Mouse (Mus musculus) urinary bladder, adult 18-20 months (tissue): ENCODE results near the gene Pde11a.

Experiments
- DNase-seq, 2 experiments: peaks; one replicate each; pipeline ENCODE4 v3.0.0; 2022; ENCODE audit warnings: low spot score in 2 of 2, mixed read lengths in 2 of 2

Gene Pde11a

DNA sequence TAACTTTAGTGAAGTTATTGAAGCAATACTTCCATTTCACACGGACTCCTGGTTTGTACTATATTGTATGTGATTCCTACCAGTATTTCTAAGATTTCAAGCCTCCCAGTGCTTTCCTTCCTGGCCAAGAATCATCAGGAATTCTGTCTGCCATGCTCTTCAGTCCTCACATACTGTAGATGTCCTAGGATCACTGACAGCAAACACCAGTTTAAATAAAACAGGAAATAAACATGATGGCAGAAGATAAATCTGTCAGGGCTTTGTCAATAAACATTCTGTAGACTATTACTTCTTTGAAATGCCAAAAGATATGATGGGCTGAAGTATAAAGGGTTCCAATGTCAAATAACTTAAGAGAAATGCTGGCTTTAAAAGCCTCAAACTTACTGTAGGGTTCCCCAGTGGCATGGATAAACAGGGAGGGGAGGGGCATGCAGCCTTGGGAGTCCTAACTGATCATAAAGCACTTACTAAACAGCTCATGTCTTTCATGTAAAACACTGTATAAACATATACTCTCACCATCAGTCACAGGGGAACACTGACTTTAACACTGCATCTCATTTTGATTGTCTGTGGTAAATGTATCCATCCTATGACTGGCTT lies 285.6 kb downstream of the Pde11a start:
- no peak for DNase-seq

DNA sequence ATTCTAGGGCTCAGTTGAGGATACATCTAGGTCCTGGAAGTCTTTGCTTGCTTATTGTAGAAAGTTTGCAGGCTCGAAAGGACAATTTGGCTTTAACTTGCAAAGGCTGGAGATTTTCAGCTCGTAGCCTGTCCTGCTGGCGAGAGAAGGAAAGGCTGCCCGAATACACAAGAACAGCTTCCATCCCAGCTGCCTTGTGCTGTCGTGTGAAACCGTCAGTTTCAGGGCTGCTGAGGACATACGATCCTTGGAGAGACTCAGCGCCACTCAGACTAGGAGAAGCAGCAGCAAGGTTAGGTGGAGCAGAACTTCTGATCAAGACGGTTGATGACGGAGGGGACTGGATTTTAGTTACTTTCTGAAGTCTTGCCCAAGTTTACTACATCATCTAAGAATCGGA lies 287.2 kb downstream of the Pde11a start:
- no peak for DNase-seq

GRCm38 (mm10) chr2:76050911-76051310 lies 287.7 kb downstream of the Pde11a start:
- no peak for DNase-seq

- no peak for DNase-seq
Measured at GRCm38 (mm10) chr2:76050092-76050491, 288.5 kb downstream of the Pde11a start.

GRCm38 (mm10) chr2:76049529-76049928 lies 289.0 kb downstream of the Pde11a start:
- no peak for DNase-seq

- no peak for DNase-seq
Measured at GRCm38 (mm10) chr2:76047740-76048139, 290.8 kb downstream of the Pde11a start.

DNA sequence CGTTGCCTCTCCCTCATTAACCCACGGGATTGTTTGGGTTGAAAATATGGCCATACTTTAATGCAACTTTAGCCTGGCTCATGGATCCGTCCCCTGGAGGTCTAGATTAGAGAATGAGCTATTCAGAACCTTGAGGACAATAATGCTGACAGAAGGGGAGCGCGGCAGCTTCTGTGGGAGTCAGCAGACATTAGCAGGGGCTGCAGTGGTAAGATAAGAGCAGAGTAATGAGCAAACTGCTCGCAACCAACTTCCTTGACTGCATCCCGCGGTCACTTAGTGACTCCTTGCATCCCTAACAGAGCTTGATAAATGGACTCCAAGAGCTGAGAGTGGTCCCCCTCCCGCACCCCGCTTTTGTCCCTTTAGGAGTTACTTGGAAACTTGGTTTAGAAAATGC lies 296.4 kb downstream of the Pde11a start:
- DNase-seq: no peak

DNA sequence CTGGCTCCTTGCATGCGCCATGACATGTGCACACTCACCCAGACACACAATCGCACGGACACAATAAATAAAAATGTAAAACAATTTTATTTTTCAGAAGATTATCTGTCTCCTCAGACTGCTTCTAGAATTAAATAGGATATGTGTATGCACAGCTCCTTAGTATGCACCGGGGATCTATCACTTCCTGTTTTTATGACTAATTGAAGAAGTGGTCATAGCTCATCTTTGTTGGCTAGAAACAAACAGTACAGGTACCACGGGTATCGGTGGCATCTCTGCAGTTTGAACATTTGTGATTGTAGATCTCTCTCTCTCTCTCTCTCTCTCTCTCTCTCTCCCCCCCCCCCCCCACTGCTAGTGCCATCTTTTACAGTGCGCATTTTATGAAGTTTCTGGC lies 298.5 kb downstream of the Pde11a start:
- no peak for DNase-seq

GRCm38 (mm10) chr2:76030080-76030479 lies 308.5 kb downstream of the Pde11a start:
- no peak for DNase-seq

GRCm38 (mm10) chr2:76029081-76029901 lies 309.3 kb downstream of the Pde11a start:
- DNase-seq: no peak

- no peak for DNase-seq
Measured at GRCm38 (mm10) chr2:76016890-76017289, 321.7 kb downstream of the Pde11a start.

DNA sequence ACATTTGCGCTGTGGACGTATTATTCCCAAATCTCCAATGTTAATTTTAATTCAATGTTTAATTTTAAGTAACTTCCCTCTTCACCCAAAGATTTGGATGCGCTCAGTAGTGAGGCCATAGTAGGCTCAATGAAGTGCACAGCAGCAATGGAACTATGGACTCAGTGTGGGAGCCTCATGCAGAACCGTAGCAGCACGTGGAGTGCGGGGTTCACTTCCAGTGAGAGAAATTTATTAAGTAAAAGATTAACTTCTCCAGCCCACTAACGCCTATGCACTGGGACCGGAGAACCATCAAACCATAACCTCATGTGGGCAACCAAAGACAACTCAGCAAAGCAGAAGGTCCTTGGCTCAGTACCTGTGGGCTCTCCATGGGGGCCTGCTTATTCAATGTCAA lies 322.4 kb downstream of the Pde11a start:
- DNase-seq: no peak

DNA sequence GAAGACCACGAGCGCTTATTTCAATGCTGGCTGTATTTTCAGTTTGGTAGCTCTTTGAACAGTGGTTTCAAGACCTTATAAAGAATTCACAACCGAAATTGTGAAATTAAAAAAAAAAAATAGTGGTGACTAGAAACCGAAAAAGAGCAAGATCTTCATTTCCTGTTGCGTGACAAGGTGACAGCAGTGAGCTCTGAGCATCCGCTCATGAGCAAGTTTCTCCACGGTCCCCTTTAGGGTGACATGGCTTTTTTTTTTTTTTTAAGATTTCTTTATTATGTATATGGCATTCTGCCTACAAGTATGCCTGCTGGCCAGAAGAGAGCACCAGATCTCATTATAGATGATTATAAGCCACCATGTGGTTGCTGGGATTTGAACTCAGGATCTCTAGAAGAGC lies 323.1 kb downstream of the Pde11a start:
- DNase-seq: no peak

DNA sequence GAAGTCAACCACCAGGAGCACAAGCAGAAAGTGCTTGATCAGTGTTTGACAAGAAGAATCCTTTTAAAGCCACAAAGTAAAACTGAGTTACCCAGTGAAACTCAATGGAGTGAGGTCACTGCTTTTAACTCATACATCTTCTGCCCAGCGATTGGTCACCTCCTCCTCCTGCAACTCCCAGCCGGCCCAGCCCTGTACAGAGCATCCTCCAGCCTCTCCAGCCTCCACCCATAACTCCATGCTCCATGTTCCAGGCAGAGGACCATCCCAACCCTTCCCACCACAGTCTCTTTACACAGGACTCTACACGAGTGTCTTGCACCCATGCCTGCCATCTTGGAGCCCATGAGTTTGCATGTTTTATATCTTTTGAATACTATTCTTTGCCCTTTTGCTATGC lies 323.9 kb downstream of the Pde11a start:
- DNase-seq: no peak

DNA sequence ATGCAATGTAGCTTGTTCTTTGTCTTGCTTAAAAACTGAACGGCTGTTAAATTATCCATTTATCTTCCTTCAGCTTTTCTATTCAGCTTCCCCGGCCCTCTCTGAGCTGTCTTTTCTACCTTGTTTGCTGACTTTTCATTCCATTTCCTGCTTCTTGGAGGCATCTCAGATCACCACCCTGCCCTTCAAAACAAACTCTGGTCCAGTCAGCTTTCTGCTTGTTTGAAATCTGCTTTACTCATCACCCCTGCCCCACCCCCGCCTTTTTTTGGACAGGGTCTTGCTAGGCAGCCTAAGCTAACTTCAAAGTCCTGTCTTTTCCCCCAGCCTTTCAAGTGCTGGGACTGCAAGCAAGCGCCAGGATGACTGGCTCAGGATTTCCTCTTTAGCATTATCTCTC lies 332.4 kb downstream of the Pde11a start:
- DNase-seq: no peak

GRCm38 (mm10) chr2:76002899-76003298 lies 335.7 kb downstream of the Pde11a start:
- no peak for DNase-seq

DNA sequence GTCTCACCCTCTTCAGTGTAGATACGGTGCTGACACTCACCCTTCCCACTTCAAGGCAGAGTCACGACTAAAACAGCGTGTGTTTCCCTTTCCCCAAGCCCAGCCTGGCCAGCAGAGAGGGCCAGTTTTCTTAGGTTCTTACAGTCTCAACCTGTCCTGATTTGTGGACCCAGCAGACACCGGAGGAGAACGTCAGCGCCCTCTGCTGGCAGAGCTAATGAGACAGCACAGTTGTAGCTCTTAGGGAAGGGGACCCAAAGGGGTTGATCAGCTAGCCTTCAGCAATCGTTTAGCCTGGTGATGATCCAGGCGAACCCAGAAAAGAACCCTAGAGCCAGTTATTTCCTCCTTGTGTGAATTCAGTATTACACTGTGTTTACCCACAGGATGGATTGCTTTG lies 337.2 kb downstream of the Pde11a start:
- DNase-seq: peak; percentile 19 to 57

- no peak for DNase-seq
Measured at GRCm38 (mm10) chr2:75999636-76000035, 338.9 kb downstream of the Pde11a start.

DNA sequence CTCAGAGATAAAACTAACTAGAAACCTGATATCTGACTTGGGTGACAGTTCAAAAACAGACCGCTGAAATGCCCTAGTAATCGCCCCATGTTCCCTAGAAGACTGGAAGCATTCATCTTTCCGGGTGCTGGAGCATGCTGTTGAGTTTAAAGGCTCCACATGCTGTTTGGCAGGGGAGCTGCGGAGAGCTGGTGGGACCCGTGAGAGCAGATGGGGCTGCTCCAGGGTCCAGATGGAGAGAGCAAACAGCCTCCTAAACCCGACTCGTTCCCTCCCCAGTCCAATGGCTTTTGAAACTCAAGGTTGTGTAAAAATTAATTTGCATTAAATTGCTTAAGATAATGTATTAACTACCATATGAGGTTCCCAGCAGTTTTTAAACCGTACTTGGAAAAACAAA lies 339.9 kb downstream of the Pde11a start:
- no peak for DNase-seq

DNA sequence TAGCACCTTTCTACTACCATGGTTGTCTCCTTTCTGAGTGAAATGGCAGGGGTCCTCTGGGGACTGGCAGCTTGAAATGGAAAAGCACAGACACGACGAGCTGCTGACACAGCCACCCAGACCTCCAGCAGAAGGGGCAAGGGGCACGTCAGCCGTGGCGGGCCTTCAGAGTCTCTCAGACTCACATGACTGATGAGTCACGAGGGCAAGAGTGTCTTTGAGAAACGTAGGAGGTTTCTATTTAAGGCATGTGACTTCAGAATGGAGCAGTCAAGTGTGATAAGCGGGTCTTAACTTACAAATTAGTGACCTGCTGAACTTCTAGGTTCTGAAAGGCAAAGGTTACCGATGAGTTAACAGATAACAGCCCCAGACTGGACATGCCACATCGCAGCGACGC lies 340.8 kb downstream of the Pde11a start:
- no peak for DNase-seq

GRCm38 (mm10) chr2:75994841-75995240 lies 343.7 kb downstream of the Pde11a start:
- no peak for DNase-seq

DNA sequence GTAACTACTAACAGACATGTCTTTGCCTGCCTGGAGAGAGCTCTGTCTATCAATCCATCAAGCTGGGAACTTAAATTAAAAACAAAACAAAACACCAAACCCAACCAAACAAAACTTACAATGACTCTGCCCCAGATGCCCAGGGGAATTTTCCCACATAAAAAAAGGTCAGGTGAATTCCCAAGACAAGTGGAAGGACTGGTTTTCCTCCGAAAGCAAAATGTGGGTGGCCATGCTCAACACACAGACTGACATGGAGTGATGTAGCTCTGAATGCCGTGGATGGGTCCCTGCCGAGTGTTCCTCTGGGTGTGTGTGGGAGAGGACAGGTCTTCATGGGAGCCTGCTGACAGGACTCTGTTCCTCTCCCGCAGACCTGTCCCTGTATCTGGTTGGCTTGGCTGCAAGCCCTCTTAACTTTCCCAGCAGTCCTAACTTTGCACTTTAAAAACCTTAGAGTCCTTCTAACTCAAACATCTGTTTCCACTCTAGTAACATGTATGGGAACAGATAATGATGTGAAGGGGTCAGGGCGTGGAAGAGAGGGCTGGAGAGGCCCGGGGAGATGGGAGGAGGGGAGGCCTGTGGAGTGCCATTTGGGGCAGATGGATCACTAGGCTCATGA lies 346.9 kb downstream of the Pde11a start:
- DNase-seq: no peak
